Mouse (Mus musculus) midbrain, embryonic 15.5 days (tissue): ENCODE measurements around the gene Dmbx1. TPM values are rescaled to one million over a fixed set of nuclear protein-coding genes. Genes with fewer than 3 reads are reported as not detected.

Experiments
- ATAC-seq: fragments of 200-750 bp; cut with Nextera tagmentation; replicated peaks from 2 replicates; pipeline ENCODE4 v1.8.0; 2017; ENCODE audit warnings: moderate TSS enrichment
- H3K27ac ChIP-seq: fragments of 300-500 bp; sonication (generic); 2 replicates; pipeline ENCODE4 v1.5.1; 2015; ENCODE audit warnings: mild to moderate bottlenecking, inconsistent platforms
- H3K27me3 ChIP-seq: fragments of 300-500 bp; sonication (generic); replicated peaks from 2 replicates; pipeline ENCODE4 v1.6.1; 2015; ENCODE audit warnings: inconsistent platforms
- H3K36me3 ChIP-seq: fragments of 300-500 bp; sonication (generic); replicated peaks from 2 replicates; pipeline ENCODE4 v1.6.1; 2015; ENCODE audit warnings: inconsistent platforms
- H3K4me1 ChIP-seq: fragments of 300-500 bp; sonication (generic); 2 replicates; pipeline ENCODE4 v1.6.1; 2015; ENCODE audit warnings: inconsistent platforms
- H3K4me2 ChIP-seq: fragments of 300-500 bp; sonication (generic); 2 replicates; pipeline ENCODE4 v1.6.1; 2015; ENCODE audit warnings: inconsistent platforms, mild to moderate bottlenecking, moderate library complexity
- H3K4me3 ChIP-seq: fragments of 300-500 bp; sonication (generic); 2 replicates; pipeline ENCODE4 v1.5.1; 2015; ENCODE audit warnings: mild to moderate bottlenecking, inconsistent platforms
- H3K9ac ChIP-seq: fragments of 300-500 bp; sonication (generic); 2 replicates; pipeline ENCODE4 v1.6.1; 2015; ENCODE audit warnings: mild to moderate bottlenecking, inconsistent platforms
- H3K9me3 ChIP-seq: fragments of 300-500 bp; sonication (generic); 2 replicates; pipeline ENCODE4 v1.6.1; 2016; ENCODE audit warnings: inconsistent platforms
- WGBS: fragments of 180-500 bp; shearing (Covaris S2); methylation state at CpG from one replicate; pipeline ENCODE4 v1.1.7; 2015; ENCODE audit warnings: mixed read lengths; 5-methylcytosine and 5-hydroxymethylcytosine counted together
- polyA plus RNA-seq: library from polyadenylated mRNA; unstranded; fragments of >200 nt; fragmentation: Nextera tagmentation; extraction: Ambion mirVana; gene quantifications from 2 replicates; pipeline ENCODE4 v1.2.1, GENCODE M21; 2015

Gene Dmbx1
- 10.9 and 12.7 TPM in 2 replicates for polyA plus RNA-seq

DNA sequence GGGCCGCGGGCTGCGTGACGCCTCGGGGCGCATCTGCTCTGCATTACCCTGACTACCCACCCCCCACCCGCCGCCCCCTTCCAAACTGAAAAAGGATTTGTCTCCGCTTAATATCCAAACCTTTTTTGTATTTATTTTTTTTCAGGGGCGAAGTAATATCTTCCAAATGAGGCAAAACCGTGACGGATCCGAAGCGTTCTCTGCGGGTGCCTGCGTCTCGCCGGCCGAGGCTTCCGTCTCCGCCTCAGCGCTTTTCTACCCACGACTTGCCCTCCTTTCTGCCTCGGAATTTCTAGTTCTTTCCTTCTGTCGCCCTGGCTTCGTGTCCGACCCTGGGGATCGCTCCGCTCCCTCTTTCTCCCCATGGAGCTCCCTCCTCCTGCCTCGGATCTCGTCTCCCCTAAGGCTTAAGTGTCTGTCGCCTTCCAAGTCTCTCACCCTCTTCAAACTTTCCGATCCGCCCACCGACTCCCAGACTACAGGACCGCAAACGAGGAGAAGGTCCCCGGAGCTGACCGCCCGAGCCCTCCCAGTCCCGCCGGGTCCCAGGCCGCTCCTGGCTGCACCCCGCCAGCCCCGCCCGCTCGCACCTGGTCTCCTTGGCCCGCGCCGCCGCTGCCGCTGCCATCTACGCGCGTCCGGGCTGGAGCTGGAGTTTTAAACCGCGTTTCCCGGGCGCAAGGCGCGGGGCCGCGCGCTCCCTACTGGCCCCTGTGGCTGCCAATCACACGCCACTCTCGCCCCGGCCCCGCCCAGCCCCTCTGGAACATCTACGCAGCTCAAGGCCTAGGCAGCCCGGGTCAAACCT is at the start of gene Dmbx1:
Gene Dmbx1 (minus strand): TSS at position 632 of the 808 bp plus-strand sequence.
- ATAC-seq, result peak; percentile 50; the same call in 1 of the 2 replicates
- H3K27ac ChIP-seq, result no peak within 1 kb of the TSS
- no peak within 1 kb of the TSS for H3K9ac ChIP-seq
- peaks cover 81% of the 10 kb centered on the region for H3K27me3 ChIP-seq
- no peaks in the 10 kb centered on the region for H3K9me3 ChIP-seq
- no peaks in the 10 kb centered on the region for H3K36me3 ChIP-seq
- H3K4me2 ChIP-seq, result peak within 1 kb of the TSS; percentile 45
- WGBS, result under 1% methylated on average over 70 of the region's 71 CpGs
- H3K4me1 ChIP-seq, result peaks cover 38% of the 10 kb centered on the region
- H3K4me3 ChIP-seq, result peak within 1 kb of the TSS; percentile 28

DNA sequence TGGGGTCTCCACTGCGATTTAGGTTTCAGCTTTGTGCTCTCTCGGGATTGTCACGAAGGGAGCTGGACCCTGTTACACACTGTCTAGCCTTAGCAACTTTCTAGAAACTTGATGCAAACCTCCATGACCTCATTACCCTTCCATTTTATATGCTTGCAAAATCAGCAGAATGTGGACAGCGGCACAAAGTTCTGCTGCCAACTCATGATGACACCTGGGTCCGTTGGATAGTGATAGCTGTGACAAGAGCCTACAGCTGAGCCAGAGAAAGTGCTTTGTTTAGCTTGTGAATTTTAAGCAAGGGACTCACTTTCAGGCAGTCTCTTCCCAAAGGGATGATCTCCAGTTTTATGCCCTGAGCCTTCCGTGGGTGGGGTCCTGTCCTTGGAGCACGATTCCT is 49.7 kb upstream of the Dmbx1 start:
- ATAC-seq, result no peak
- no peaks in the 10 kb centered on the region for H3K9me3 ChIP-seq
- H3K4me3 ChIP-seq, result no peak overlapping the region
- no peak overlapping the region for H3K9ac ChIP-seq
- H3K36me3 ChIP-seq, result no peaks in the 10 kb centered on the region
- no peak overlapping the region for H3K4me2 ChIP-seq
- H3K27me3 ChIP-seq, result peaks cover 7% of the 10 kb centered on the region; the same call in 1 of the 2 replicates
- H3K27ac ChIP-seq, result no peak overlapping the region
- no peaks in the 10 kb centered on the region for H3K4me1 ChIP-seq
- WGBS, result 86% methylated on average over 7 of the region's 7 CpGs

GRCm38 (mm10) chr4:115987858-115988530 is 48.3 kb upstream of the Dmbx1 start:
- no peak overlapping the region for H3K4me2 ChIP-seq
- H3K27ac ChIP-seq, result no peak overlapping the region
- ATAC-seq, result no peak
- no peaks in the 10 kb centered on the region for H3K9me3 ChIP-seq
- no peak overlapping the region for H3K9ac ChIP-seq
- peaks cover 14% of the 10 kb centered on the region for H3K27me3 ChIP-seq
- no peak overlapping the region for H3K4me3 ChIP-seq
- H3K4me1 ChIP-seq, result peaks cover 2% of the 10 kb centered on the region; the same call in 1 of the 2 replicates
- WGBS, result 76% methylated on average over 5 of the region's 5 CpGs
- H3K36me3 ChIP-seq, result no peaks in the 10 kb centered on the region

DNA sequence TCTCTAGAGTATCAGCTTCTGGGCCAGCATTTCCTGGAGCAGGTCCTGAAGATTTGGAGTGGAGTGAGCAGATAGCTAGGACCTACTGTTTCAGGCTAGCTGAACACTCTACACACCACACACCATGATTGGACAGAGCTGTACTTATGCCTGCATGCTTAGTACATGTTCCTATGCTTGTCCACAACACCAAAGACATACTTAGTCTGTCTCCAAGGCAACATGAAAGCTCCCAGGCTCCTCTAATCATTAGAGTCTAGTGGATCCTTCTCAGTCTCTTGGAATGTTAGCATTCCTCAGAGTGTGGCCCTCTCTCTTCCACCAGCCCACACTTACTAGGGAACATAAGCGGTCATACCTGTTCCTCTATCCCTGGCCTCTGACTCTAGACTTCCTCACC is 47.7 kb upstream of the Dmbx1 start:
- WGBS, result 94% methylated on average over 1 of the region's 1 CpGs
- H3K36me3 ChIP-seq, result no peaks in the 10 kb centered on the region
- no peak overlapping the region for H3K9ac ChIP-seq
- ATAC-seq, result no peak
- H3K27ac ChIP-seq, result no peak overlapping the region
- H3K9me3 ChIP-seq, result no peaks in the 10 kb centered on the region
- no peak overlapping the region for H3K4me2 ChIP-seq
- peaks cover 14% of the 10 kb centered on the region for H3K27me3 ChIP-seq
- H3K4me1 ChIP-seq, result peaks cover 2% of the 10 kb centered on the region; the same call in 1 of the 2 replicates
- H3K4me3 ChIP-seq, result no peak overlapping the region

- Histone ChIP-seq H3K27me3 (peaks cover 33% of the 10 kb centered on the region), H3K9me3 (no peaks in the 10 kb centered on the region), H3K4me1 (peaks cover 2% of the 10 kb centered on the region), H3K4me3 (no peak overlapping the region), H3K9ac (no peak overlapping the region), H3K36me3 (no peaks in the 10 kb centered on the region), H3K4me2 (no peak overlapping the region), H3K27ac (no peak overlapping the region)
- 44% methylated on average over 8 of the region's 8 CpGs for WGBS
- no peak for ATAC-seq
Observed at GRCm38 (mm10) chr4:115984967-115985366, 45.2 kb upstream of the Dmbx1 start.

GRCm38 (mm10) chr4:115984111-115984510 is 44.4 kb upstream of the Dmbx1 start:
- H3K4me3 ChIP-seq, result no peak overlapping the region
- H3K27me3 ChIP-seq, result peaks cover 30% of the 10 kb centered on the region
- peak; percentile 10; the same call in 1 of the 2 replicates for ATAC-seq
- H3K9me3 ChIP-seq, result no peaks in the 10 kb centered on the region
- 1% methylated on average over 13 of the region's 13 CpGs for WGBS
- no peak overlapping the region for H3K9ac ChIP-seq
- H3K27ac ChIP-seq, result no peak overlapping the region
- peaks cover 10% of the 10 kb centered on the region for H3K4me1 ChIP-seq
- no peaks in the 10 kb centered on the region for H3K36me3 ChIP-seq
- no peak overlapping the region for H3K4me2 ChIP-seq

DNA sequence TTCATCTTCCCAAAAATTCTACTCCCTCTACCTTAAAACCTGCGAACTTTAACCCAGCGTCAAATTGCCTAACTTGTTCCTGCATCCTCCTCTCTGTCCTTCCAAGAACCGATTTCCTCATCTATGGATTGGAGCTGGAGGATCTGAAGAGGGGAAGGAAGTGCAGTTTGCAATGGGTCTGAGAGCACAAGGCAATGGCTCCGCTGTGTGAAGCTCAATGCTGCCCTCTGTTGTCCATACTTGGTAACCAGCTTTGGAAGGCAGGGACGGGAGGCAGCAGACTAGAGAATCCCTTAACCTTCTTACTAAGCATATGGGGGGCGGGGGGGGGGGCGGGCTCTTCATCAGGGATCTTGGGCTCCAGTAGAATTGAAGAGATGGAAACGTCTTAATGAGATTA is 41.0 kb upstream of the Dmbx1 start:
- no peak overlapping the region for H3K9ac ChIP-seq
- ATAC-seq, result peak; percentile 59
- H3K4me3 ChIP-seq, result no peak overlapping the region
- peaks cover 12% of the 10 kb centered on the region for H3K4me1 ChIP-seq
- H3K27me3 ChIP-seq, result peaks cover 64% of the 10 kb centered on the region
- no peak overlapping the region for H3K4me2 ChIP-seq
- no peaks in the 10 kb centered on the region for H3K9me3 ChIP-seq
- no peak overlapping the region for H3K27ac ChIP-seq
- 0% methylated on average over 8 of the region's 8 CpGs for WGBS
- H3K36me3 ChIP-seq, result no peaks in the 10 kb centered on the region

DNA sequence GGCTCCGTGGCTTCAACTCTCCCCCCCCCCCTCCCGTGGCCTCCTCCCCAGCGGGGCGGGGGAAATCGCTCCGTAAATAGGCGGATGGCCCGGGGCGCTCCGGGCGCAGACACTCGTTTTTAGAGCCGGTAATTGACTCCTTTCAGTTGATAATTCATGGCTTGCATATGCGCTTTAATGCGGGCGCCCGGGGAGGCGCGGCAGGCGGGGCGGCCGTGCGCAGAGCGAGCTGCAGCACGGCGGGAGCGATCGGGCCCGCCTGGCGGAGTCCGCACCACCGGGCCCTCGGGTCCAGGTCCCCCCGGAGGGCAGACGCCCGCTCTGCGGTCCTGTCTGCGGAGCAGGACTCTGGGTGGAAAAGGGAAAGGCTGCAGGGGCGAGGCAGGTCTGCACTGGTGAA is 39.7 kb upstream of the Dmbx1 start:
- peak overlapping the region; percentile 29 for H3K4me3 ChIP-seq
- peak; percentile 41; the same call in 1 of the 2 replicates for ATAC-seq
- peaks cover 12% of the 10 kb centered on the region for H3K4me1 ChIP-seq
- H3K4me2 ChIP-seq, result peak overlapping the region; percentile 57
- no peaks in the 10 kb centered on the region for H3K9me3 ChIP-seq
- no peak overlapping the region for H3K27ac ChIP-seq
- under 1% methylated on average over 39 of the region's 39 CpGs for WGBS
- H3K36me3 ChIP-seq, result no peaks in the 10 kb centered on the region
- peak overlapping the region; percentile 20; the same call in 1 of the 2 replicates for H3K9ac ChIP-seq
- peaks cover 71% of the 10 kb centered on the region for H3K27me3 ChIP-seq

- peak overlapping the region; percentile 57 for H3K4me2 ChIP-seq
- peaks cover 10% of the 10 kb centered on the region for H3K4me1 ChIP-seq
- no peak overlapping the region for H3K4me3 ChIP-seq
- 0 out of 2 replicates have a peak, but pooled peaks have one; percentile 12 for ATAC-seq
- H3K9me3 ChIP-seq, result no peaks in the 10 kb centered on the region
- H3K36me3 ChIP-seq, result no peaks in the 10 kb centered on the region
- no peak overlapping the region for H3K9ac ChIP-seq
- H3K27ac ChIP-seq, result no peak overlapping the region
- 26% methylated on average over 4 of the region's 4 CpGs for WGBS
- peaks cover 71% of the 10 kb centered on the region for H3K27me3 ChIP-seq
Observed at GRCm38 (mm10) chr4:115978911-115979310, 39.2 kb upstream of the Dmbx1 start.

- Histone ChIP-seq H3K9ac (no peak overlapping the region), H3K4me2 (no peak overlapping the region), H3K4me3 (no peak overlapping the region), H3K36me3 (no peaks in the 10 kb centered on the region), H3K27me3 (peaks cover 67% of the 10 kb centered on the region), H3K27ac (no peak overlapping the region), H3K9me3 (no peaks in the 10 kb centered on the region), H3K4me1 (no peaks in the 10 kb centered on the region; the same call in 1 of the 2 replicates)
- no peak for ATAC-seq
- 65% methylated on average over 24 of the region's 24 CpGs for WGBS
Observed at GRCm38 (mm10) chr4:115972543-115972942, 32.8 kb upstream of the Dmbx1 start.

- Histone ChIP-seq H3K27me3 (peaks cover 74% of the 10 kb centered on the region), H3K9ac (no peak overlapping the region), H3K9me3 (no peaks in the 10 kb centered on the region), H3K4me3 (no peak overlapping the region), H3K4me1 (peaks cover 21% of the 10 kb centered on the region), H3K36me3 (no peaks in the 10 kb centered on the region), H3K27ac (no peak overlapping the region), H3K4me2 (no peak overlapping the region)
- WGBS, result 13% methylated on average over 5 of the region's 5 CpGs
- ATAC-seq, result no peak
Observed at GRCm38 (mm10) chr4:115964446-115964845, 24.7 kb upstream of the Dmbx1 start.

- Histone ChIP-seq H3K27me3 (peaks cover 73% of the 10 kb centered on the region), H3K4me1 (peaks cover 21% of the 10 kb centered on the region), H3K9me3 (no peaks in the 10 kb centered on the region), H3K4me2 (peak overlapping the region; percentile 90; the same call in 1 of the 2 replicates), H3K9ac (no peak overlapping the region), H3K4me3 (no peak overlapping the region), H3K27ac (no peak overlapping the region), H3K36me3 (no peaks in the 10 kb centered on the region)
- 9% methylated on average over 6 of the region's 6 CpGs for WGBS
- ATAC-seq, result no peak
Observed at GRCm38 (mm10) chr4:115963751-115964150, 24.0 kb upstream of the Dmbx1 start.
